Mouse (Mus musculus) olfactory bulb, adult 2 months (tissue): Measurements from ENCODE around the gene 4930583I09Rik. TPM values are rescaled to one million over a fixed set of nuclear protein-coding genes. Genes with fewer than 3 reads are reported as not detected.

ENCODE experiments used
- H3K27ac ChIP-seq: fragments of 200-500 bp; 2 replicates; pipeline ENCODE4 v1.5.1; 2012; ENCODE audit warnings: low read depth, low read length; ENCODE audit not compliant: insufficient read depth
- H3K4me1 ChIP-seq: fragments of 200-500 bp; 2 replicates; pipeline ENCODE4 v1.6.1; 2012; ENCODE audit warnings: low read length; ENCODE audit not compliant: control insufficient read depth, insufficient read depth
- H3K4me3 ChIP-seq: fragments of 200-500 bp; 2 replicates; pipeline ENCODE4 v1.5.1; 2012; ENCODE audit warnings: mild to moderate bottlenecking, low read depth, low read length, moderate library complexity; ENCODE audit not compliant: insufficient read depth
- CTCF ChIP-seq: fragments of 200-500 bp; IDR thresholded peaks from 2 replicates; pipeline ENCODE4 v1.5.1; 2012; ENCODE audit warnings: low read depth, mild to moderate bottlenecking, low read length, moderate library complexity; ENCODE audit not compliant: insufficient read depth
- POLR2A ChIP-seq: fragments of 200-500 bp; IDR thresholded peaks from 2 replicates; pipeline ENCODE4 v1.6.1; 2012; ENCODE audit warnings: mild to moderate bottlenecking, low read depth, low read length, moderate library complexity; ENCODE audit not compliant: insufficient read depth
- WGBS: fragments of 180-500 bp; shearing (Covaris S2); methylation state at CpG from one replicate; pipeline ENCODE4 v1.1.7; 2018; 5-methylcytosine and 5-hydroxymethylcytosine counted together
- polyA plus RNA-seq: library from polyadenylated mRNA; stranded (reverse); fragments of >200 nt; gene quantifications from 2 replicates; pipeline ENCODE4 v1.2.4, GENCODE M21; 2012; ENCODE audit warnings: low replicate concordance; ENCODE audit not compliant: missing spikeins, insufficient read depth, insufficient read length

Gene 4930583I09Rik
- polyA plus RNA-seq, 1 experiment, result not detected

DNA sequence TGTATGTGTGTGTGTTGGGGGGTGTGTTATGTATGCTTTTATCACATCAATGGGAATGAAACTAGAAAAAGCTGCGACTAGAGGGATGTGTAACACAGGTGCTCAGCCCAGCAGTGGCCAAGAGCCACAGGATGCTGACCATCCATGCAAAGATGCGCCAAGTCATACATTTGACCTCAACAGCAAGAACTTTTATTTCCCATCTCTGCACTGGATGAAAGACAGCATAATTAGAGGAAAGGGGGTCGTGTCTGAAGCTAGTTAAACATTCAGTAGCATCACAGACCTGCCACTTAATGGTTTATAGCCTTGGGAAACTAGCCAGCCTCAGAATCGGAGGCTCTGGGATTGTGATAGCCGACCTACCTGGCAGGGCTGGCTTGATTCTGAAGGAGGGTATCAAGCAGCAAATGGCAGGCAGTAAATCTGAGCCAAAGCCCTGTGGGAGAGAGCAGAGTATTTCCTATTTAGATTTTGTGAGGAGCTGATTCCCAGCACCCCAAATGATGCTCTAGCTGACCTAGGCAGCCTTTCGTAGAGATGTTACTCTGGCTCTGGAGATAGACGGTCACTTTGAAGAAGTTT lies 1.9 kb downstream of the 4930583I09Rik start:
- Histone ChIP-seq H3K4me1 (peaks cover 3% of the 10 kb centered on the region; the same call in 1 of the 2 replicates), H3K27ac (no peak overlapping the region), H3K4me3 (no peak overlapping the region)
- no peak for TF ChIP-seq CTCF
- TF ChIP-seq POLR2A, result no peak
- 88% methylated on average over 7 of the region's 7 CpGs for WGBS

DNA sequence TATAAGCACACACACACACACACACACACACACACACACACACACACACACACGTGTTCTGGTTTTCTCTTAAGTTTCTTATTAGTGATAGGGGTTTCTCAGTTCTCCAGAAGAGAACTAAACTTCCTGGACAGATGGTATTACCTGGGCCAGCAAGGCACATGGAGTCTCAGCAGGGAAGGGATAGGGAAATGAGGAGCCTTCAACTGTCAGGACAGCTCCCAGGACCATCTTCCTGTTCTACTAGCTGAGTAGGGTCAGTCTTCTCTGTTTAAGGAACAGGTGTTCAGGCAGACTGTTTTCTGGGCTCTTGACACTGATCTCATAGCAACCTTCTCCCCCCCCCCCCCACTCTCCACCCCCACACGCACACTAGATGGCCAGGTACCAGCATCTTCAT lies 2.8 kb downstream of the 4930583I09Rik start:
- Histone ChIP-seq H3K4me1 (peaks cover 3% of the 10 kb centered on the region; the same call in 1 of the 2 replicates), H3K4me3 (no peak overlapping the region), H3K27ac (no peak overlapping the region)
- WGBS, result 94% methylated on average over 2 of the region's 2 CpGs
- no peak for TF ChIP-seq POLR2A
- TF ChIP-seq CTCF, result no peak

DNA sequence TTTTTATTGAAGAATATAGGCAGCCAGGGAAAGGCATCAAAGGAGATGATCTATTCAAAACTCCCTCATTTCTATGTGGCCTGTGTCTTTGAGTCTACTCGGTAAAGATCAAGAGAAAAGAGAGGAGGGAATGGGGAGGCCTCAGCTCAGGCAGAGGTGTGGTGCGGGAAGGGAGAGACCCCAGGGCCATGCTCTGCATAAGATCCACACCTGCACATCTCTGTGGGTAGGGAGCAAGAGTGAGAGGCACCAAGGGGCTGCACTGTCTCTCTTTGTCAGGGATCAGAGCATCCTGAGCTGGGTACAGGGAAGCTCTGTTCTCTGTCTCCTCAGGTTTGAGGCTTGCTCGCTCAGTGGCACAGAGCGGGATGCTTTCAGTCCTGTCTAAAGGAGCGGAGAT lies 8.4 kb downstream of the 4930583I09Rik start:
- WGBS, result 97% methylated on average over 5 of the region's 5 CpGs
- Histone ChIP-seq H3K27ac (no peak overlapping the region), H3K4me1 (no peaks in the 10 kb centered on the region), H3K4me3 (no peak overlapping the region)
- TF ChIP-seq POLR2A (no peak), CTCF (no peak)

DNA sequence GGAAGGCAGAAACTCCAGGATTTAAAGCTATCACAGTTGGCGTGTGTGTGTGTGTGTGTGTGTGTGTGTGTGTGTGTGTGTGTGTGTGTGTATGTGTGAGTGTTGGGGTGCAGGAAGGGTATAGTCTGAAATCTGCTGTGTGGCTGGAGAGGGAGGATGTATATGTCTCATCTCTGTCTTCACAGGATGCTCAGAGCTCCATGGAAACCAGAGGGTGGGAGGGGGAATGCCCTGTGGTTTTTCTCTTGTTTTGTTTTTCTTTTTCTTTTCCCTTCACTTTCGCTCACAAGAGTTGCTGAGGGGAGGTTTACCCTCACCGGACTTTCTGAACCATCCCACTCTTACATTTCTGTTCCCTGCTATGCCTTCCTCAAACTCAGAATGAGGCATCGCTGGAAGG lies 9.0 kb downstream of the 4930583I09Rik start:
- 47% methylated on average over 4 of the region's 4 CpGs for WGBS
- H3K4me3 ChIP-seq, result no peak overlapping the region

GRCm38 (mm10) chr17:64822561-64822960 lies 13.3 kb downstream of the 4930583I09Rik start:
- TF ChIP-seq POLR2A (no peak), CTCF (no peak)
- Histone ChIP-seq H3K4me3 (no peak overlapping the region), H3K4me1 (no peaks in the 10 kb centered on the region), H3K27ac (no peak overlapping the region)
- 88% methylated on average over 5 of the region's 5 CpGs for WGBS

More for the DNA sequence above, 9.0 kb downstream of the 4930583I09Rik start:
- no peaks in the 10 kb centered on the region for H3K4me1 ChIP-seq
- no peak overlapping the region for H3K27ac ChIP-seq
- TF ChIP-seq CTCF, result no peak
- no peak for TF ChIP-seq POLR2A

DNA sequence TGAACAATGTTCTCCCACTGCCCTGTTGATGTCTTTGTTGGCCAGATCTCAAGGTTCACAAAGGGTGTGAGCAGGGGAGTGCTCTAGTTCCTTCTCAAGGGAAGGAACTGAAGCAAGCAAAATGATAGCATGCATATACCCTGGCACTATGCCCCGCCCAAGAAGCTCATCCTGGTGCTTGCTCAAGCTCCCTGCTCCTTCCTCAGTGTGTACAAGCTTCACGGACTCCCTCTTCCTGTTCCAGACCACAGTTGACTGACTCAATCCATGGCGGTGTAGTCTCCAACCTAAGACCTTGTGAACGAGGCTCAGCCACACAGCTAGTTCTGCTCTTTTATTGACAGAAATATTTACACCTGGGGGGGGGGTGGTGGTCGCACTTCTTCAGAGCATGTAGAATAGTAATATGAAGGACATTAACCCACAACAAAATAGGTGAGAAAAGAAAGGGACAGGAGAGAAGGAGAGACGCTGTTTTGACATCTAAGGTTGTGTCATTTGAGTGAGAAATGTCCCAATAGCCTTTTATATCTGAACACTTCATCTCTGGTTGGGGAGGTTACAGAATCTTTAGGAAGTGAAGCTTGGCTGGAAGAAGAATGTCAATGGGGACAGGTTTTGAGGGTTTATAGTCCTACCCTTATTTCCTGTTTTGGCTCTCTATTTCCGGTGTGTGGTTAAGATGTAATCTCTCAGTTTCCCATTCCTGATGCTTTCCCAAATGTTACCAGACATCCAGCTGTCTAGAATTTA lies 14.9 kb downstream of the 4930583I09Rik start:
- TF ChIP-seq POLR2A, result no peak
- no peak for TF ChIP-seq CTCF
- Histone ChIP-seq H3K27ac (no peak overlapping the region), H3K4me3 (no peak overlapping the region), H3K4me1 (no peaks in the 10 kb centered on the region)
- WGBS, result 93% methylated on average over 7 of the region's 7 CpGs

DNA sequence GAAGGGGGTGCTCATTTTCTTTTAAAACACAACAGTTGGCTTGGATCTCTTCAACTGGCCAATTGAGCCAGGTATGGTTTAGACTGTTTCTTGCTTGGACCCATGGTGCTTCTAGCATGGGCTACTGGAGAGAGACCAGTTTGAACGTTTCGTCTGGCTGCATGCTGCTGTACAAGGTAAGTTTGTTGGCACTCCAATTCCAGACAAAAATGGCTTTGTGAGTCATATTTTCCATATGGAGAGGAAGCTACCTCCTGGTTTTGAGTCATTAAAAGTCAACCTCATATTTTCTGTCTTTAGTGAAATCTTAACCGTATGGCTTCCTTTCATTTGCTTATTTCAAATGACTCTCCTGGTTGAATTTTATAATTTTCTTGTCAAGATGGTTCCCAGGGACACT lies 19.6 kb downstream of the 4930583I09Rik start:
- 87% methylated on average over 3 of the region's 3 CpGs for WGBS
- no peak overlapping the region for H3K27ac ChIP-seq
- H3K4me3 ChIP-seq, result no peak overlapping the region
- no peaks in the 10 kb centered on the region for H3K4me1 ChIP-seq
- no peak for TF ChIP-seq CTCF
- no peak for TF ChIP-seq POLR2A

DNA sequence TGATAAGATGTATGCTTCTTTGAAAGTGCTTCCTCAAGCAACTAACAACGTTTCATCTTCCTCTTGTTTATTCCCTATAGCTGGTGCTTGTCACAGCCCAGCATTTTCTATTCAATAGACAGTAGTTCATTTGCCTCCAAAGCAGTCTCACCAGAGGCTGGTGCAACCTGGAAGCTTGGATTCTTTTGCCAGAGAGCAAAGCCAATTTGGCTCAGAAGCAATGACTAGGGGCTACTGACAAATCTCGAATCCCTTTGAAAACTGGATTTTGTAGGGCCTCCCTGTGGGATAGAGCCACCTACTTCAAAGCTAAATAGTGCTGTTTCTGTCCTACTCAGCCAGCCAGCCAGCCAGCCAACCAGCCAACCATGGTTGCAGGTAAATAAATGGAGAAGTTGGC lies 20.1 kb downstream of the 4930583I09Rik start:
- 52% methylated on average over 2 of the region's 2 CpGs for WGBS
- Histone ChIP-seq H3K4me1 (no peaks in the 10 kb centered on the region), H3K27ac (no peak overlapping the region), H3K4me3 (no peak overlapping the region)
- TF ChIP-seq CTCF, result no peak
- TF ChIP-seq POLR2A, result no peak

DNA sequence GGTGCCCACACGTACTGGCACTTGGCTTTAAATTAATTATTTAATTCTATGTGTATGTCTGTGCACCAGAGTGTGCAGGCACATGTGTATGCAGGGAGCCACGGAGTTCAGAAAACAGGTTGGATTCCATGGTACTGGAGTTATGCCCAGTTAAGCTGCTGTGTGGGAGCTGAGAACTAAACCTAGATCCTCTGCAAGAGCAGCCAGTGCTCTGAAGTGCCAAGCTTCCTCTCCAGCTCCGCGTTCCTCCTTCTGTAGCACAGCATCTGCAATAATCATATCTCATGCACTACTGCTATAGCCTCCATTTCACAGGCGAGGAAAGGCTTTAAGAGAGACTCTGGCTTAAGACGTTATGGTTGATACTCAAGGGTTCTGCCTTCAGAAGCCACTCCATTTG lies 22.3 kb downstream of the 4930583I09Rik start:
- H3K4me1 ChIP-seq, result no peaks in the 10 kb centered on the region
- TF ChIP-seq CTCF, result no peak
- no peak for TF ChIP-seq POLR2A
- no peak overlapping the region for H3K27ac ChIP-seq
- 96% methylated on average over 6 of the region's 6 CpGs for WGBS
- no peak overlapping the region for H3K4me3 ChIP-seq
